Comparison of ENCODE assay signal across 18 mouse cellular contexts in the genomic region with DNA sequence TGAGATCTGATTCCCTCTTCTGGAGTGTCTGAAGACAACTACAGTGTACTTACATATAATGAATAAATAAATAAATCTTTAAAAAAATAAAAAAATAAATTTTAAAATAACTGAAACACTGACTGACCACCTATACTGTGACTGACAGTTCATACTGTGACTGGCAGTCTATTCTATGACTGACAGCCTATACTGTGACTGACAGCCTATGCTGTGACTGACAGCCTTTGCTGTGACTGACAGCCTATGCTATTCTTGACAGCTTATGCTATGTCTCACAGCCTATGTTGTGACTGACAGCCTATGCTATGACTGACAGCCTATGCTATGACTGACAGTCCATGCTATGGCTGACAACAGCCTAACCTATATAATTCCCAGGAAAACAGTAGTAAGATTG.
"Had no signal": no experiment of that assay in that cellular context is flagged by ENCODE, and none has a peak within 500 bp of the region (broad histone marks: within the 10 kb centered on the region; RNA-seq: fewer than 3 reads in every experiment).

No protein-coding gene starts in this region.

- H3K27me3 ChIP-seq: midbrain, embryonic 12.5 days; neural tube, embryonic 13.5 days; neural tube, embryonic 15.5 days had no signal

- H3K9ac ChIP-seq: lung, embryonic 14.5 days; midbrain, embryonic 12.5 days; neural tube, embryonic 13.5 days; neural tube, embryonic 15.5 days had no signal

- H3K27ac ChIP-seq: midbrain, embryonic 10.5 days; midbrain, embryonic 12.5 days; neural tube, embryonic 13.5 days; neural tube, embryonic 15.5 days had no signal

- H3K9me3 ChIP-seq: midbrain, embryonic 10.5 days; midbrain, embryonic 12.5 days; neural tube, embryonic 13.5 days; neural tube, embryonic 15.5 days had no signal

- H3K4me3 ChIP-seq: midbrain, embryonic 10.5 days; midbrain, embryonic 12.5 days; myocyte; neural tube, embryonic 13.5 days; neural tube, embryonic 15.5 days had no signal

- H3K36me3 ChIP-seq: midbrain, embryonic 10.5 days; midbrain, embryonic 12.5 days; neural tube, embryonic 13.5 days; neural tube, embryonic 15.5 days had no signal

- H3K4me1 ChIP-seq: midbrain, embryonic 12.5 days; neural tube, embryonic 13.5 days; neural tube, embryonic 15.5 days had no signal

- H3K4me2 ChIP-seq: lung, embryonic 14.5 days; midbrain, embryonic 12.5 days; neural tube, embryonic 13.5 days; neural tube, embryonic 15.5 days had no signal

- DNase-seq: lung, adult 18-20 months; lung, embryonic 14.5 days; lung, postnatal 10 days; lung, postnatal 4 days; midbrain, embryonic 14.5 days; retina, postnatal 1 day; right cerebral cortex, adult 18-20 months; right cerebral cortex, postnatal 25 days; right cerebral cortex, postnatal 4 days; spleen, adult 18-20 months; thymus, adult 18-20 months; thymus, postnatal 14 days; thymus, postnatal 36 days had no signal
